Mouse (Mus musculus): ENCODE data around the gene Mn1.

GRCm38 (mm10) chr5:111416048-111416447 is 1.1 kb upstream of the Mn1 start:
- 0 out of 2 replicates have a peak, but pooled peaks have one; percentile 0 for TF ChIP-seq CTCF (IDR thresholded peaks at IDR 0.05; ENCODE audit: extremely low read depth, insufficient read depth, low read length)
- TF ChIP-seq POLR2A (IDR thresholded peaks at IDR 0.05; ENCODE audit: extremely low read depth, insufficient read depth, low read length) = no peak

Measured in cortical plate, adult 2 months (tissue).